Mouse (Mus musculus) lung, adult 2 months (tissue): ENCODE data around the gene Sun2. TPM values are rescaled to one million over a fixed set of nuclear protein-coding genes. Genes with fewer than 3 reads are reported as not detected.

Experiments
- DNase-seq: peaks from one replicate; pipeline ENCODE4 v3.0.0; 2022
- H3K4me1 ChIP-seq: fragments of 200-500 bp; 2 replicates; pipeline ENCODE4 v1.6.1; 2011; ENCODE audit warnings: low read length; ENCODE audit not compliant: control insufficient read depth, insufficient read depth
- H3K4me3 ChIP-seq: fragments of 200-500 bp; replicated peaks from 2 replicates; pipeline ENCODE3; 2011; ENCODE audit warnings: low read depth, mild to moderate bottlenecking, control low read depth, low read length; ENCODE audit errors: extremely low read depth
- CTCF ChIP-seq: fragments of 200-500 bp; IDR thresholded peaks from 2 replicates; pipeline ENCODE4 v1.5.1; 2011; ENCODE audit warnings: mild to moderate bottlenecking, low read length, control low read depth; ENCODE audit not compliant: insufficient read depth
- POLR2A ChIP-seq: fragments of 200-500 bp; IDR thresholded peaks from 2 replicates; pipeline ENCODE4 v1.6.1; 2011; ENCODE audit warnings: low read depth, mild to moderate bottlenecking, control low read depth, low read length, borderline replicate concordance; ENCODE audit errors: extremely low read depth
- WGBS: fragments of 180-500 bp; shearing (Covaris S2); methylation state at CpG from one replicate; pipeline ENCODE4 v1.1.7; 2018; 5-methylcytosine and 5-hydroxymethylcytosine counted together
- polyA plus RNA-seq: library from polyadenylated mRNA; depleted of rRNA; stranded (reverse); fragments of >200 nt; gene quantifications from 2 replicates; pipeline ENCODE4 v1.2.3, GENCODE M21; 2012

Gene Sun2
- polyA plus RNA-seq, 1 experiment = 88.6 TPM

DNA sequence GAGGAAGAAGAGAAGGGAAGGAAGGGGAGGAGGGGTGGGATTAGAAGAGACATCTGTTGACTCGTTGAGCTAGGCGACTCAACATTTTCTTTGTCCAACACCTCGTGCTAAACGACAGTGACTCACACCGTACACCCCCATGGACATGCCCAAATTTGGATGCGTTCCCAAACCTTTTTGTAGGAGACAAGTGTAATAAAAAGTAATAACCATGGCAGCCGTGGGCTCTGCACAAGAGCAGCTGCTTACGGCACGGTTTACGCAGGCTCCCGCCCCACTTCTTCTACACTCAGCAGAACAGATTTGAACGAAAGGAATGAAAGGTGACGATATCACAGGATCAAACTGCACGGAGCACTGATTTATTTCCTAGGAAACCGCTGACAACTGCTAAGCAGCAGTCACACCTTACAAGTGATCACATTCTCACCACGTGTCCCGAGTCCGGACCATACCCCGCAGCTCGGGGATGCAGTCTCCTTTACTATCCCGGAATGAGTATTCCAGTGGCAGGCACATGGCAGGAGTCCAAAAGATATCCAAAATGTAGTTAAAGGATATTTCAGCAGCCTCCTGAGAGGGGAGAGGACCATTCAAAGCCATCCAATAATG, 28.4 kb upstream of the Sun2 start:
- TF ChIP-seq POLR2A = no peak
- TF ChIP-seq CTCF = no peak
- WGBS = 60% methylated on average over 21 of the region's 21 CpGs
- Histone ChIP-seq H3K4me3 (no peak overlapping the region), H3K4me1 (peaks cover 10% of the 10 kb centered on the region)
- no peak for DNase-seq

DNA sequence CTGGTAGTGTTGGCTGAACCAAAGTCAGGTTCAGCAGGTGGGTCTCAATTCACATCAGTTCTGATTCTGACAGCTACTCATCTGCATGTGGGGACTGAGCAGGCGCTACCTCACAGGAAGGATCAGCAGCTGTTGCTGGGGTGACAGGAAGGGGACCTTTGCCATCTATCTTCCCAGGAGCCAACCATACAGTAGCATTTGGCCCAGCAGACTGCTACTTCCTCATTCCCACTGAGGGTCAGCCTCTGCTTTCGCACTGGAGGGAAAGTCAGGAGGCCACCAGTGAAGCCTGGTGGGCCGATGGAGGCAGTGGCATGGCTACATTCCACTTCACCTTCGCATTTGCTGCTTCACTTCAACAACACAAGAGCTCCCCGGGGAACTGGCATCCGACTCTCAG, 26.0 kb upstream of the Sun2 start:
- Histone ChIP-seq H3K4me3 (no peak overlapping the region), H3K4me1 (peaks cover 7% of the 10 kb centered on the region)
- DNase-seq = no peak
- WGBS = 45% methylated on average over 6 of the region's 6 CpGs
- no peak for TF ChIP-seq CTCF
- no peak for TF ChIP-seq POLR2A

DNA sequence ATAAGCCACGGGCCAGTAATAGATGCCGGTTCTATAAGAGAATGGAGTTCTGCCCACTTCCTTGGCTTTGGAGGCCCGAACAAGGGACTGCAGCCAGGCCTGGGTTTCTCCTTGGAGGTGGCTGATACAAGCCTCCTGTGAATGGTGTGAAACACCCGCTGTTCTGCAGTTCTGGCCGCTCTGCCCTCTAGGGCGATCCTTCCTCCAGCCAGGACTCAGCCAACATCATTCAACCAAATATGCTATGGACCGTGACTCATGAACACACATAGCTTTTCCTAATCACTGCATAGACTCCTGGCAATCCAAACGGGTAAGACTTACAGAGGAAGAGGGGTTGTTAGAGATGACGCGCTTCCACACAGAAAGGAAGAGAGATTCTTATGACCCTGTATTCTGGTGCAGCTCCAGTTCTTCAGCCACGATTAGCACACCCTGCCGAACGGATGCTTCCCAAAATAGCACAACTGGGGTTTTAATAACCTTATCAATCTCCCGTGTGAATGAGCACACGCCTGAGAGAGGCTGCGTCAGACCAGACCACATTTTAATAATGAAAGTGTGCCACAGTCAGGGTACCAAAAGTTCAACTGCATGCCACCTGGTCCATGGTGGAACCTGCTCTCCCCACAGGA, 25.1 kb upstream of the Sun2 start:
- 62% methylated on average over 16 of the region's 16 CpGs for WGBS
- peaks cover 6% of the 10 kb centered on the region for H3K4me1 ChIP-seq
- no peak for TF ChIP-seq POLR2A
- TF ChIP-seq CTCF = no peak
- no peak overlapping the region for H3K4me3 ChIP-seq
- no peak for DNase-seq

DNA sequence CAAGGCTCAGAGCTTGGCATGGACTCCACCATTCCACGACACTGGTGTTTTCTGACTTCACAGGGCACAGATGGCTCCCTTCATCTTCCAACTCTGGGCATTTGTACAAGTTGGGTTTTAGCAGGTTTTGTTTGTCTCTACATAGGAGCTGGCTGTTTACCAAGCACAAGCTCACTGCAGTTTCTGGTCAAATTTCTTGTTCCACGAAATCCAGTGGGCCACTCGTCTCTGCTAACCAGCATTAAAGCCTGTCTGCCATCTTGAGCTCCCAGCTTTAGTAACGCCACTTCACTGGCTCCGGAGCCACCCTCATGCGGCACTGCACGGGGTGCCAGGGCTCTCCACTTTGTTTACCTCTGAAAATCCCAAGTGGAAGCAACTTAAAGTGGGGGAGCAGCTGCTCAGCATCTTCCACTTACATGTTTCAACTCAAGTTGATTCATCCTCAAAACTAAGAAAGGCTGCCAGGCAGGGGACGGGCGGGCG, 24.3 kb upstream of the Sun2 start:
- H3K4me3 ChIP-seq = no peak overlapping the region
- TF ChIP-seq POLR2A = no peak
- no peak for TF ChIP-seq CTCF
- peaks cover 6% of the 10 kb centered on the region for H3K4me1 ChIP-seq
- WGBS = 59% methylated on average over 10 of the region's 10 CpGs
- DNase-seq = no peak

DNA sequence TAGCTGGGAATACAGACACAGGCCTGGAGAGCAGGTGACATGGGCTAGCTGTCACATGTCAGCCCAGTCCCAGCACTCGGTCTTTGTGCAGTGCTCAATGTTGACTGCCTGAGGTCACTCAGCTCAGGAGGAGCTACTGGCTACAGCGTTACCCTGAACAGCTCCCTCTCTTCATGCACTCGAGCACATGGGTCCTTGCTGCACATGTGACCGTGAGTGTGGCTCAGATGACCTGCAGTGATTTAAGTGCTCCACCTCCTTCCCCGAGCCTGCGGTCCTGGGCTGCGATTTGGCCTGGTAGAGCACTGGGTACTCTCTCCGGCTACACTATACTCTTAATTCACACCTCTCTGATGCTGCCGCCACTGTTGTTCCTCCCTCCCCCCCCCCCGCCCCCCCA, 23.8 kb upstream of the Sun2 start:
- no peak overlapping the region for H3K4me3 ChIP-seq
- peaks cover 6% of the 10 kb centered on the region for H3K4me1 ChIP-seq
- DNase-seq = no peak
- TF ChIP-seq POLR2A = no peak
- no peak for TF ChIP-seq CTCF
- WGBS = 55% methylated on average over 9 of the region's 10 CpGs

DNA sequence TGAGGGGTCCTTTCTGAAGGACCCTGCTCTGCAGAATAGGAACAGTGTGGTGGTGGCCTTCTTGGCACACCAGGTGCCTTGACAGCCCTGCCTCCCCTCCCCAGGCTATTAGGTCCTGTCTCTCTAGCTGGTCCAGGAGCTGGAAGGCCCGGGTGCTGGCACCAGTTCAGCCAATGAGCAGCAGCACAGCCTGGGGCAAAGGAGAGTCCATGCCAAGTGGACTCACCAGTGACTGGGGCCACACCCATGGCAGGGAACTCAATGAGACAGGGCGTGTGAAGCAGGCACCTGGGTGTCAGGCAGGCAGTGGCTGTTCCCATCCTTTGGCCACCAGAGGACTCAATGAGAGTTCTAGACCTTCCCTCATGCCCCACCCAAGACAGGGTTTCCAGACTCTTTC, 23.0 kb upstream of the Sun2 start:
- Histone ChIP-seq H3K4me3 (no peak overlapping the region), H3K4me1 (peaks cover 6% of the 10 kb centered on the region)
- no peak for DNase-seq
- WGBS = 55% methylated on average over 2 of the region's 2 CpGs
- TF ChIP-seq POLR2A (no peak), CTCF (no peak)

DNA sequence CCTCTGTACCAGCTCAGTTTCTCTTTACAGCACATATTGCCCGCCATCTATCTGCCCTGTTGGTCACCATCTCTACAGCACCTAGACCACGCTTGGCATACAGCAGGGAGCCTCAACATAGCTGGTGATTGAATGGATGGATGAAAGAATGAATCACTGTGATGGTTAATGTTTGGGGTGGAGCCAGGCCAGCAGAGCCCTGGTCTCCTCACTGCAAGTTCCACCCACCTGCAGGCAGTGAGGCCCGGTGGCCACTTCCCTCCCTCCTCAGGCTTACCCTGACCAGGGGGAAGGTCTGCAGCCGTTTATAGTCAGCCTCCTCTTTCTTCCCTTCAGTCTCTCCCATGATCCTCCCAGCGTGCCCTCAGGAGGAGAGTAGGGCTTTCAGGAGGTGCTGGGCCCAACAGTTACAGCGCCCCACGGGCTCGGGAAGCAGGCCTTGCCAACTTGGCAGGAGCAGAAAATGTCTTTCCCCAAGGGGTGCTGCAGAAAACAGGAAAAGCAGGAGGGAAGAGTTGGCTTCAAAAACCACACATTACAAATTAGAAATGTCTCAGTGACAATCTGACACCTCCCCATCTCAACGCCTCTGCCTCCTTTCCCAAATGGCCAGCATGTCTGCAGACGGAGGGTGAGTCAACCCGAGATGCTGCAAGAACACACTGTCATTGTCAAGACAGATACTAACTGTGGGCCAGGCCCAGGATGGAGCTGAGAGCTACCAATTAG, 22.4 kb upstream of the Sun2 start:
- Histone ChIP-seq H3K4me1 (peaks cover 6% of the 10 kb centered on the region), H3K4me3 (no peak overlapping the region)
- TF ChIP-seq CTCF (no peak), POLR2A (no peak)
- WGBS = 73% methylated on average over 11 of the region's 11 CpGs
- no peak for DNase-seq

DNA sequence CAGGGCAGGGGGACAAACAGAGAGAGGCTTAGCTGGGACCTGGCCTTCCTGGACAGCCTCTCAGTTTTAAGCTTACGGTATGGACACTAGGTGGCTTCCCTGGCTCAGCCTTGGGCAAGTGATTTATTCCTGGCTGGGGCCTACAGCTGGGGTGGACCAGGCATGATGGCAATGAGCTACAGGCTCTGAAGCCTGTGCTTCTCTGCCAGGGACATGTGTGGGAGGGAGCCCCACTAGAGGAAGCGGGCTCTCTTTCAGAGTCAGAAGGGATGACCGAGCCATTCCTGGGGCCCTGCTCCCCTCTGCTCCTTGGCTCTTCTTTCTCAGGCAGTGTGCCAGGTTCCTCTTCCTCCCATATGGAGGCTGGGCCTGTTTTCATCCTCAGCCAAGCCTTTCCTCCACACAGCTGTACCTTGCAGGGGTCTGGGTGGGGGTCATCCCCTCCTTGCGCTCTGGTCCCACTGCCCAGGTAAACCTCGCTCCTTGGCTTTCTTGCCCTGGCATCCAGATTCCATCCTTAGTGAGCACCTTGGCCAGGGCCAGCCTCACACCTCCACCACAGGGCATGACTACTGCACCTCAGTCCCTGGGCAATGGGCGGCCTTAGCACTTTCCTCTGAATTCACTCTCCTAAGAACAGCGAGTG, 21.4 kb upstream of the Sun2 start:
- 86% methylated on average over 7 of the region's 7 CpGs for WGBS
- no peak overlapping the region for H3K4me3 ChIP-seq
- no peak for TF ChIP-seq CTCF
- TF ChIP-seq POLR2A = no peak
- H3K4me1 ChIP-seq = peaks cover 6% of the 10 kb centered on the region
- DNase-seq = no peak

DNA sequence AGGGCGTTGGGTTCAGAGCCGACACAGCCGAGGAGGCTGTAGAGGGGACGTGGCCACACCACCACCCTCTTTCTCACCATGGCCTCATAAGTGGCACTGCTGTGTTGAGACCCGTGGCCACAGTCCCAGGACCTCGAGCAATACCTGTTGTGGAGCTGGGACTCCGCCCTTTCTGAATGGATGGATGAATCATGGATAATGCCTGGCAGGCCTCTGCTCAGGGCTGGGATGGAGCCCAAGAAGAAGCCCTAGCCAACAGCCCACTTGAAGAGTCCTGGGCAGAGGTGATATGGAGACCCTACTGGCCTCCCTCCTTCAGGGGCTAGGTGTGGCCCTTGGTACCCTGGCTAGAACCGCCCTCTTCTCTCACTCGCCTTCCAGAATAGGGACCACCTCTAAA, 20.7 kb upstream of the Sun2 start:
- no peak overlapping the region for H3K4me3 ChIP-seq
- TF ChIP-seq CTCF (no peak), POLR2A (no peak)
- 90% methylated on average over 9 of the region's 9 CpGs for WGBS
- no peak for DNase-seq
- peaks cover 3% of the 10 kb centered on the region; the same call in 1 of the 2 replicates for H3K4me1 ChIP-seq

DNA sequence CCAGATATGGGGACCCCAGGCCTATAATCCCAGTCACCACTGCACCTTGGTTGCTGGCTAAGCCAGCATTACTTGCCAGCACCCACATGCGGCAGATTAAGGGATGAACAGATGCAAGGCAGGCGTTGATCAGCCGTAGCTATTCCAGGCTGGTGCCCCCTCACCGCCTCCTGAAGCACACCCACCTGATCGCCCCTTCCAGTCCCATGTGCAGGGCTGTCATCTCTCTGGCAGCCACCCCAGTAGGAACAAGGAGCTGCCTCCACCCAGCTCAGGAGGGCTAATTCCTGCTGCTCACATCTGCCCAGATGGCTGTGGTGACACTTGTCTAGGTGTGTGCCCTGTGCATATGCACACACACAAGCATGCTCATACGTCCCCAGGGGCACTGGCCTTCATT, 18.6 kb upstream of the Sun2 start:
- TF ChIP-seq CTCF (no peak), POLR2A (no peak)
- Histone ChIP-seq H3K4me3 (no peak overlapping the region), H3K4me1 (peaks cover under 1% of the 10 kb centered on the region; the same call in 1 of the 2 replicates)
- no peak for DNase-seq
- 89% methylated on average over 6 of the region's 6 CpGs for WGBS
